Mouse (Mus musculus): ENCODE measurements around the gene Dbr1. TPM values are rescaled to one million over a fixed set of nuclear protein-coding genes. Genes with fewer than 3 reads are reported as not detected.

The Dbr1 gene
- polyA plus RNA-seq, 1 experiment from 2014 or later: 17.0 TPM

- 74% methylated on average over 9 of the region's 9 CpGs for WGBS (ENCODE audit: missing documents)
- H3K27ac ChIP-seq: no peak overlapping the region
- H3K79me2 ChIP-seq (ENCODE audit: inconsistent target): no peaks in the 10 kb centered on the region
- no peak overlapping the region for H3K4me3 ChIP-seq (ENCODE audit: inconsistent target)
- H3K36me3 ChIP-seq (ENCODE audit: inconsistent target): no peaks in the 10 kb centered on the region
Observed at GRCm38 (mm10) chr9:99630528-99631125, 55.0 kb downstream of the Dbr1 start.

DNA sequence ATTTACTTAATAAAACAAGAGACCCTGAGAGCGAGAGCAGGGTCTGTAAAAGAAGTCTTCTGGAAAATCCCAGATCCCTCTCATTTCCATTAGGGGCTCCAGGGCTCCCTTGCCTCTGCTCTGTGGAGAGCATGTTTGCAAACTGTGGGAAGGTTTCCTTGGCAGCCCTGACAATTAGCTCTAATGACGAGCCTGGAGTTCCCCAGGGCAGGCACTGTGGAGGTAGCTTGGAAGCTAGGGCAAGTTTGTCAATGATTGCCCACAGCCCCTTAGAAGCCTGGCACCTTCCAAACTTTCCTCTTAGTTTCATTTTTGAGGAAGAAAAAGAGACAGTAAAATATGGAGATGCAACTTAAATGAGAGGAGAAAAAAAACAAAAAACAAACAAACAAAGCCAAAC, 56.2 kb downstream of the Dbr1 start:
- 92% methylated on average over 2 of the region's 2 CpGs for WGBS (ENCODE audit: missing documents)
- Histone ChIP-seq H3K27ac (no peak overlapping the region), H3K4me3 (ENCODE audit: inconsistent target) (no peak overlapping the region), H3K79me2 (ENCODE audit: inconsistent target) (no peaks in the 10 kb centered on the region), H3K36me3 (ENCODE audit: inconsistent target) (no peaks in the 10 kb centered on the region)

DNA sequence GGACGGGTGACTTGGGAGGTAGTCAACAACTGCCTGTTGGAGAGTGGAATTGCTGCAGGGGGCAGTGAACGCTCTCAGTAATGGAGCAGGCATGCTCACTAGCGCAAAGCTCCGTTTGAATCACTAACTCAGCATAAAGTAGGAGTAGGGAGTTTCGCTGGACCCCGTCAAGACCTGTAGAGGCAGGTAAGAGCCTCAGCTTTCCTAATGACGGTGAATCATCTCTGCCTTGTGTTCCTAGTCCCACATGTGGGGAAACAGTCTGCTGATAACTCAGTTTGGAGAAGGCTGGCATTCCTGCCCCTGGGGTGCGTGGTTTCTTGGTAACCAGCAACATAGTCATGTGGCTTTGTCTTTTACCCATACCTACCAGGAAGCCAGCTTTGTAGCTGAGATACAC, 56.7 kb downstream of the Dbr1 start:
- Histone ChIP-seq H3K36me3 (ENCODE audit: inconsistent target) (no peaks in the 10 kb centered on the region), H3K4me3 (ENCODE audit: inconsistent target) (no peak overlapping the region), H3K79me2 (ENCODE audit: inconsistent target) (no peaks in the 10 kb centered on the region), H3K27ac (no peak overlapping the region)
- WGBS (ENCODE audit: missing documents): 86% methylated on average over 8 of the region's 8 CpGs

Other genes with a start within 250 kb of the Dbr1 start
- gene Esyt3, start 217.2 kb upstream of the Dbr1 start, polyA plus RNA-seq (2018): not detected in 3 replicates
- 6.5 to 23.7 TPM (median 6.6 TPM) in 3 replicates for gene Mras, start 138.4 kb upstream of the Dbr1 start, polyA plus RNA-seq (2018)
- gene Nme9, start 124.3 kb upstream of the Dbr1 start, polyA plus RNA-seq (2018): not detected in 3 replicates
- gene Armc8, start 6.9 kb upstream of the Dbr1 start, polyA plus RNA-seq (2018): 13.4 to 17.8 TPM (median 15.9 TPM) in 3 replicates
- gene A4gnt, start 36.7 kb downstream of the Dbr1 start, polyA plus RNA-seq (2018): not detected in 3 replicates
- not detected in 3 replicates for gene Dzip1l, start 53.7 kb downstream of the Dbr1 start, polyA plus RNA-seq (2018)
- not detected in 3 replicates for gene Cldn18, start 141.5 kb downstream of the Dbr1 start, polyA plus RNA-seq (2018)